Mouse (Mus musculus) hindbrain, embryonic 15.5 days (tissue): Measurements from ENCODE around the gene Msmp. TPM values are rescaled to one million over a fixed set of nuclear protein-coding genes. Genes with fewer than 3 reads are reported as not detected.

ENCODE experiments used
- ATAC-seq: fragments of 200-750 bp; cut with Nextera tagmentation; 2 replicates; pipeline ENCODE4 v1.8.0; 2017; ENCODE audit warnings: low read depth, moderate number of reproducible peaks, moderate TSS enrichment; ENCODE audit not compliant: low FRiP score
- H3K27ac ChIP-seq: fragments of 300-500 bp; sonication (generic); replicated peaks from 2 replicates; pipeline ENCODE4 v1.5.1; 2015; ENCODE audit warnings: mild to moderate bottlenecking, inconsistent platforms
- H3K27me3 ChIP-seq: fragments of 300-500 bp; sonication (generic); 2 replicates; pipeline ENCODE4 v1.6.1; 2015; ENCODE audit warnings: control low read depth, inconsistent platforms
- H3K36me3 ChIP-seq: fragments of 300-500 bp; sonication (generic); 2 replicates; pipeline ENCODE4 v1.6.1; 2015; ENCODE audit warnings: control low read depth, inconsistent platforms
- H3K4me1 ChIP-seq: fragments of 300-500 bp; sonication (generic); replicated peaks from 2 replicates; pipeline ENCODE4 v1.6.1; 2015; ENCODE audit warnings: control low read depth, inconsistent platforms
- H3K4me2 ChIP-seq: fragments of 300-500 bp; sonication (generic); 2 replicates; pipeline ENCODE4 v1.6.1; 2015; ENCODE audit warnings: moderate library complexity, mild to moderate bottlenecking, inconsistent platforms
- H3K4me3 ChIP-seq: fragments of 300-500 bp; sonication (generic); 2 replicates; pipeline ENCODE4 v1.5.1; 2015; ENCODE audit warnings: mild to moderate bottlenecking, inconsistent platforms
- H3K9ac ChIP-seq: fragments of 300-500 bp; sonication (generic); 2 replicates; pipeline ENCODE4 v1.6.1; 2015; ENCODE audit warnings: inconsistent platforms
- H3K9me3 ChIP-seq: fragments of 300-500 bp; sonication (generic); 2 replicates; pipeline ENCODE4 v1.6.1; 2016; ENCODE audit warnings: control low read depth, inconsistent platforms
- WGBS: fragments of 180-500 bp; shearing (Covaris S2); methylation state at CpG from one replicate; pipeline ENCODE4 v1.1.7; 2015; 5-methylcytosine and 5-hydroxymethylcytosine counted together
- polyA plus RNA-seq: library from polyadenylated mRNA; unstranded; fragments of >200 nt; fragmentation: Nextera tagmentation; extraction: Ambion mirVana; gene quantifications from 2 replicates; pipeline ENCODE4 v1.2.1, GENCODE M21; 2015

The Msmp gene
- polyA plus RNA-seq, result 1.2 and 1.6 TPM in 2 replicates

DNA sequence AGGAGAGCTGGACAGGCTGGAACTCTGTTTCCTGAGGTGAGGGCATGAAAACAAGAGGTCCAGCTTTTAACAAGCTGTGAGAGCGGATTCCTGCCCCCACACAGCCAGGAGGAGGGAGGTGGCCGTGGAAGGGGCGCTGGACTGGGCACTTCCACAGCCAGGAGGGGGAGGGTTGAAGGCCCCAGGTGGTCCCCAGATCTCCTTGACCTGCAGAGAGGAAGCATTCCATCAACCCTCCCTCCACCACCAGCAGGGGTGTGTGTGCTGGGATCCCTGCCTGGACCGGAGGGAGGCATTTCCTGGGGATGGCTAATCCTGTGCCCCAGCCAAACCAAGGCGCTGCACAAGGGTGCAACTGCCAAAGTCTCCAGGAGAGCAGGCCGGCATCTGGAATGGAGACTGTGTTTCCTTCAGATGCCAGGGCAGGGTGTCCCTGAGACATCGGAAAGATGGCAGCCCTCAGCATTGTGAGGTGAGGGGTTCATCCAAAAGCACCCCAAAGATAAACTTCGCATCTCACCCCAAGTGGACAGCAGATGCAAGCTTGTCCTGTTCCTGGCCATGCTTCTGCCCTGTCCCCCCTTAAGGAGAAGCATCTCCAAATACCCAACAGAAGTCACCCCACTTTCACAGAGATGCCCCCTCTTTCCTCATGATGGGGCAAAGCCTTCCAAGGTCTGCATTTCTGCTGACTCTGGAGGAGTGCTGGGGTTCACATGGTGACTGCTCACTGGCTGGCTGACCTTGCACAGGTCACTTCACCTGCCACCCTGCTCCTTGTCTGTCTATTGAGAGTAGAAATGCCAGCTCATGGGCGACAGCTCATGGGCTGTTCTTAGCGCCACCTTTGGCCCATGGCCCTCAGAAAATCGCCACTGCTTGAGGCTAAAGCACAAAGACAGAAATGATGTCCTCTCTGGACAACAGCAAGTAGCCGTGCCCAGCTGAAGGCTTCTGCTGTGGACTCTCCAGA lies at the start of gene Msmp:
Gene Msmp (minus strand): TSS at position 51 of the 973 bp plus-strand sequence.
- H3K27me3 ChIP-seq, result no peaks in the 10 kb centered on the region
- WGBS, result 68% methylated on average over 12 of the region's 12 CpGs
- H3K4me1 ChIP-seq, result peaks cover 7% of the 10 kb centered on the region
- no peak within 1 kb of the TSS for H3K4me2 ChIP-seq
- H3K9ac ChIP-seq, result no peak within 1 kb of the TSS
- no peak for ATAC-seq
- no peak within 1 kb of the TSS for H3K4me3 ChIP-seq
- no peak within 1 kb of the TSS for H3K27ac ChIP-seq
- H3K9me3 ChIP-seq, result no peaks in the 10 kb centered on the region
- H3K36me3 ChIP-seq, result peaks cover 39% of the 10 kb centered on the region

DNA sequence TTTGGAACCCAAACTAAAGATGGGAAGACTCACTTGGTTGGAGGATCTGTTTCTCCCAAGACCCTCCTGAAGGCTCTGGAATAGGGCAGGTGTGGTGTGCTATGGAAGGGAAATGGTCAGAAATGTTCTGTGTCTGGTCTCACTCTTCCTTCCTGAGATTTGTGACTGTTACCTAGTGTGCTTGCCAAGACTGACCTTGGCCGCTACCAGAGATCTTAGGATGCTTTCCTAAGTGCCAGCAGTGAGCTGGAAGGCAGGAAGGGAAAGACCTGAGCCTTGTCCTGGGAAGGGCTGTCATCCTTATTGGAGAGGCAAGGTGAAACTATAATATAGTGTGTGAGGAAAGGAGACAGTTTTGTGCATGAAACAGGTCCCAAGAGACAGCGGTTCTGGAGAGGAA lies 49.4 kb upstream of the Msmp start:
- H3K9ac ChIP-seq, result no peak overlapping the region
- 95% methylated on average over 2 of the region's 2 CpGs for WGBS
- H3K9me3 ChIP-seq, result no peaks in the 10 kb centered on the region
- peak overlapping the region; percentile 98 for H3K4me2 ChIP-seq
- H3K4me1 ChIP-seq, result peaks cover 49% of the 10 kb centered on the region
- no peak overlapping the region for H3K27ac ChIP-seq
- ATAC-seq, result no peak
- no peak overlapping the region for H3K4me3 ChIP-seq
- no peaks in the 10 kb centered on the region for H3K36me3 ChIP-seq
- H3K27me3 ChIP-seq, result no peaks in the 10 kb centered on the region

DNA sequence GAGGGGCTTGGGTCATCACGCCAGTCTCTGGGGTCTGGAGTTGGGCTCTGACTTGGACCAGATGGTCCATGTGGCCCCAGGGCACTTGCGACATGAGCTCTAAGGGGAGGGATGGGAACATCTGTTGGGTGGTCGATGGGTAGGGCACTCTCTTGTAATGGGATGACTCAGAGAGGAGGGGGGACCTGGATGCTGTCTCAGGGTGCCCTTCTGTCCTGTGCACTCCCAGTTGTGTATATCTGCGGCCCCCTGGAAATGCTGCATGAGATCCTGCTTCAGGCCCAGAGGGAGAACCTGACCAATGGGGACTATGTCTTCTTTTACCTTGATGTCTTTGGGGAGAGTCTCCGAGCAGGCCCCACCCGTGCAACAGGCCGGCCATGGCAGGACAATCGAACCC lies 49.0 kb upstream of the Msmp start:
- no peaks in the 10 kb centered on the region for H3K9me3 ChIP-seq
- no peak overlapping the region for H3K9ac ChIP-seq

DNA sequence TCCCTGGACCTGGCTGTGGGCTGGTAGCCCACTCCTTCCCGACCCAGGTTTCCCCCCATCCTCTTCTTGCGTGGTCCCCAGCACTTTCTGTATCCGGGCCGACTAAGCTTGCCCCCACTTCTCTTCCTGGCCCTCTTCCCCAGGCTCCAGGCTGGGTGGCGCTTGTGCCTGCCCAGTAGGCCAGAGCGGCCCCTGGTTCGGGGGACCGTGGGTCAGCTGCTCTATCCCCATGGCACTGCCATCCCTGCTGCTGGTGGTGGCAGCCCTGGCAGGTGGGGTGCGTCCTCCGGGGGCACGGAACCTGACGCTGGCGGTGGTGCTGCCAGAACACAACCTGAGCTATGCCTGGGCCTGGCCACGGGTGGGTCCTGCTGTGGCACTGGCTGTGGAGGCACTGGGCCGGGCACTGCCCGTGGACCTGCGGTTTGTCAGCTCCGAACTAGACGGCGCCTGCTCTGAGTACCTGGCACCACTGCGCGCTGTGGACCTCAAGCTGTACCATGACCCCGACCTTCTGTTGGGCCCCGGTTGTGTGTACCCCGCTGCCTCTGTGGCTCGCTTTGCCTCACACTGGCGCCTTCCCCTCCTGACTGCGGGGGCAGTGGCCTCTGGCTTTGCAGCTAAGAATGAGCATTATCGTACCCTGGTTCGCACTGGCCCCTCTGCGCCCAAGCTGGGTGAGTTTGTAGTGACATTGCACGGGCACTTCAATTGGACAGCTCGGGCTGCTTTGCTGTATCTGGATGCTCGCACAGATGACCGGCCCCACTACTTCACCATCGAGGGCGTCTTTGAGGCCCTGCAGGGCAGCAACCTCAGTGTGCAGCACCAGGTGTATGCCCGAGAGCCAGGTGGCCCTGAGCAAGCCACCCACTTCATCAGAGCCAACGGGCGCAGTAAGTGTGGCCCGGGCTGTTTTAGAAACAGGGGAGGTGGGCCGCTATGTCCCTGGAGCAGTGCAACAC lies 47.9 kb upstream of the Msmp start:
- Histone ChIP-seq H3K9ac (peak overlapping the region; percentile 92), H3K4me3 (peak overlapping the region; percentile 70), H3K4me2 (peak overlapping the region; percentile 98), H3K27ac (peak overlapping the region; percentile 84), H3K9me3 (no peaks in the 10 kb centered on the region), H3K36me3 (no peaks in the 10 kb centered on the region), H3K4me1 (peaks cover 49% of the 10 kb centered on the region), H3K27me3 (no peaks in the 10 kb centered on the region)
- 45% methylated on average over 42 of the region's 42 CpGs for WGBS
- ATAC-seq, result 0 out of 2 replicates have a peak, but pooled peaks have one; percentile 17

More for the DNA sequence above, 49.0 kb upstream of the Msmp start:
- Histone ChIP-seq H3K4me3 (no peak overlapping the region), H3K36me3 (no peaks in the 10 kb centered on the region), H3K27ac (no peak overlapping the region), H3K4me2 (peak overlapping the region; percentile 98; the same call in 1 of the 2 replicates), H3K27me3 (no peaks in the 10 kb centered on the region), H3K4me1 (peaks cover 49% of the 10 kb centered on the region)
- no peak for ATAC-seq
- 72% methylated on average over 8 of the region's 8 CpGs for WGBS

DNA sequence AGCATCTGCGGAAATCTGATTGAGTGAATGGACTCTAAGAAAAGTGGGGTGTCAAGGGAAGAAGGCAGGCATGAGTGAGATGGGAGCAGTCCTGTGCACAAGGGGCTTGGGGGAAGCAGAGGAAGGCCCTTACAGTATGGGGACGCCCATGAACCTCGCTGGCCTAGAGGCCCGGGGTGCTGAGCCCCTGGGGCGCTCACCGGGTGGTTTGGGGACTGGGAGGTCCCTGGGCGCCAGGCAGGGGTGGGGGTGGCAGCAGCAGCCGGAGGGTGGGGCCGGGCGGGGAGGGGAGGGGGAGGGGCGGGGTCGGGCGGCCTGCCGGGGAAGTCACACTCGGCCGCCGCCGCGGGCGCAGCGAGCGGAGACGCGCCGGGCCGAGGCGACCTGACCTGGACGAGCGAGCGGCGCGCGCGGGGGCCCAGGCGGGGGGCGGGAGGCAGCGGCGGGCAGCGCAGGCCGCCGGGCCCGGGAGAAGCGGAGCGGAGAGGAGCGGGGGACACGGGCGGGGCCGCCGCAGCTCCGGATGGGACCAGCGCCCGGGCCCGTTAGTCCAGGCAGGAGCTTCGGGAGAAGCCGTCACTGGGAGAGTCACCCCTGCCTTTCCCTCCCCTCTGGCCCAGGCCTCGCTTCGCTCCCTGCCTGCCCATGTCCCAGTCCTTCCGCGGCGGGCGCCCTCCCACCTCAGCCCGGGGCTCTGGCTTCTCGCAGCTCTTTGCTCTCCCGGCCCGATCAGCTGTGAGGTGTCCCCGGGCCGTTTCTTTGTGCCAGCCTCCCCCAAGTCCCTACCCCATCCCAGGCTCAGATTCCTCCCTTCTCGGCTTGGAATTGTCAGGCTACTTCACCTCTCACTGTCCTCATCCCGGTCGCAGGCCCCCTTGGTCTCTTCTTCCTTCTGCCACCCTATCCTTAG lies 47.0 kb upstream of the Msmp start, which contains the start of gene Npr2:
Gene Npr2 (plus strand): TSS at position 890 of the 910 bp plus-strand sequence.
- Histone ChIP-seq H3K4me3 (peak within 1 kb of the TSS; percentile 70), H3K36me3 (no peaks in the 10 kb centered on the region), H3K4me2 (peak within 1 kb of the TSS; percentile 98), H3K4me1 (peaks cover 49% of the 10 kb centered on the region), H3K9me3 (no peaks in the 10 kb centered on the region), H3K27ac (peak within 1 kb of the TSS; percentile 84), H3K9ac (peak within 1 kb of the TSS; percentile 92), H3K27me3 (no peaks in the 10 kb centered on the region)
- under 1% methylated on average over 46 of the region's 70 CpGs for WGBS
- ATAC-seq, result peak; percentile 45

DNA sequence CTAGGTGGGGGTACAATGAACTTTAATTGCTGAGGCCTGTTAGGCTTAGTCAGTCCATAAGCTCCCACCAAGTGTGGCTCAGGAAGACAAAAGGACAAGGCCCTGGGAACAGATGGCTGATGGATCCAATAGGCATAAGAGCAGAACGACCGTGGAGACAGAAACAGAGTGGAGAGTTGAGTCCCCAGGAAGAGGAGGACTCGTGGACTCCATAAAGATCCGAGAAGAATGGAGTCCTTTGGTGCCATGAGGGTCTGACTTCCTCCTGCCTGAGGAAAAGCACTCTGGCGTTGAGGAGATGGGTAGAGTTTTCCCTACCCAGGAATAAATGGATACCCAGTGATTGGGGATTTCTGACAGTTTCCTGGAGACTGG lies 46.4 kb upstream of the Msmp start:
- Histone ChIP-seq H3K9me3 (no peaks in the 10 kb centered on the region), H3K9ac (peak overlapping the region; percentile 92), H3K4me1 (peaks cover 49% of the 10 kb centered on the region), H3K27me3 (no peaks in the 10 kb centered on the region), H3K4me2 (peak overlapping the region; percentile 98), H3K36me3 (no peaks in the 10 kb centered on the region), H3K27ac (peak overlapping the region; percentile 84), H3K4me3 (peak overlapping the region; percentile 70)
- ATAC-seq, result peak; percentile 35; the same call in 1 of the 2 replicates
- 12% methylated on average over 5 of the region's 5 CpGs for WGBS

DNA sequence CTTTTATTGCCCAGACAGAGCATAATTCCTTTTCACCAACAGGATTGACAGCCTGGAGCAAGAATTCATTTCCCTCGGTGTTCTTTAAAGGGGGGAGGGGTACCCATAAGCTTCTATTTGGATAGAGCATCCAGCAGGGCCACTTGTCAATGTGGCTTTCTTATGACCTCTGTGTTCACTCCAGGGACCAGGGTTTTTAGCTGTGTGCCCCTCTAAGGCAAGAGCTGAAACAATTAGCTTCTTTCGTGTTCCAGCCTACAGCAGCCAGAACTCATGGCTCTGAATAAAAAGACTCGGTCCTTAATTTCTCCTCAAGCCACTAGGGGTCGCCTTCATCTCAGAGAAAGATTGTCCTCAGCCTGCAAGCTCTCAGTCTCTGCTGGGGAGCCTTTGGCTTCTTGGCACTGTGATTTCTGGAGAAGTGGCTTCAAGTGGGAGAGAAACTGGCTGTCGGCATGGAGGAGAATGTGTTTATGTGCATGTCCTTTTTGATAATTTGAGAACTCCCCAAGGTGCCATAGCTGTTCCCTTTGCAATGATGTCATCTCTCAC lies 45.8 kb upstream of the Msmp start:
- Histone ChIP-seq H3K36me3 (no peaks in the 10 kb centered on the region), H3K27ac (peak overlapping the region; percentile 84), H3K4me2 (peak overlapping the region; percentile 98), H3K9me3 (0 out of 2 replicates have a peak, but pooled peaks cover 5% of the 10 kb centered on the region), H3K4me1 (peaks cover 49% of the 10 kb centered on the region), H3K4me3 (no peak overlapping the region), H3K27me3 (no peaks in the 10 kb centered on the region), H3K9ac (peak overlapping the region; percentile 26; the same call in 1 of the 2 replicates)
- under 1% methylated on average over 5 of the region's 5 CpGs for WGBS
- peak; percentile 70 for ATAC-seq

DNA sequence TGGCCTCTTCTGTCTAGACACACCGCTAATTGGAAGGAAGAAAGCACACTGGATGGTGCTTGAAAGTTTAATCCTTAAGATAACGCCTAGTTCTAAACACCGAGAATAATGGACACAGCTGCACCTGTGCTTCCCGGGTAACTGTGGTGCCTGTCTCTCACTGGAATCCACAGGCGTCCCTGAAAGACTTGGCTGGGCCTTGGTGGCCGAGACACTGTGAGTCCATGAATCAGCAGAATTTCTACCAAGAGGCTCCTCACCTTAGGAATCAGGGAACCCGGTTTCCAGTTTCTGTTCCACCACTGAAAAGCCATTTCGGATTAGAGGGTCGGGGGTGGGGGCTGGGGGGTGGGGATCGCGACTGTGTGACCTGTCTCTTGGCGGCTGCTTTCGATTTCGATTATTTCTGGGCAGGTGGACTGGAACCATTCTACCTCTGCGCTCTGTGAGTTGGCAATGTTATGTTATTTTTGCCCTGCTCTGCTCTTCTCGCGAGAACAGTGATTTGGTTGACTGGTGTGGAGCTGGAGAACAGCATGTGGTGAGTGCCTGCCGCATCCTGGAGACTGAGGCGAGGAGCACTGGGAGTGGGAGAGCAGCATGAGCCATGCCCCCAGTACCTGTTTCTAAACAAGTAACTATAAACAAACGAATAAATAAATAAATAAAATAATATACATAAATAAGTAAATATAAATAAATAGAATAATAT lies 45.0 kb upstream of the Msmp start:
- WGBS, result 41% methylated on average over 20 of the region's 20 CpGs
- Histone ChIP-seq H3K9me3 (0 out of 2 replicates have a peak, but pooled peaks cover 6% of the 10 kb centered on the region), H3K4me3 (no peak overlapping the region), H3K4me2 (peak overlapping the region; percentile 38), H3K9ac (no peak overlapping the region), H3K36me3 (no peaks in the 10 kb centered on the region), H3K27me3 (no peaks in the 10 kb centered on the region), H3K27ac (no peak overlapping the region), H3K4me1 (peaks cover 49% of the 10 kb centered on the region)
- ATAC-seq, result no peak

DNA sequence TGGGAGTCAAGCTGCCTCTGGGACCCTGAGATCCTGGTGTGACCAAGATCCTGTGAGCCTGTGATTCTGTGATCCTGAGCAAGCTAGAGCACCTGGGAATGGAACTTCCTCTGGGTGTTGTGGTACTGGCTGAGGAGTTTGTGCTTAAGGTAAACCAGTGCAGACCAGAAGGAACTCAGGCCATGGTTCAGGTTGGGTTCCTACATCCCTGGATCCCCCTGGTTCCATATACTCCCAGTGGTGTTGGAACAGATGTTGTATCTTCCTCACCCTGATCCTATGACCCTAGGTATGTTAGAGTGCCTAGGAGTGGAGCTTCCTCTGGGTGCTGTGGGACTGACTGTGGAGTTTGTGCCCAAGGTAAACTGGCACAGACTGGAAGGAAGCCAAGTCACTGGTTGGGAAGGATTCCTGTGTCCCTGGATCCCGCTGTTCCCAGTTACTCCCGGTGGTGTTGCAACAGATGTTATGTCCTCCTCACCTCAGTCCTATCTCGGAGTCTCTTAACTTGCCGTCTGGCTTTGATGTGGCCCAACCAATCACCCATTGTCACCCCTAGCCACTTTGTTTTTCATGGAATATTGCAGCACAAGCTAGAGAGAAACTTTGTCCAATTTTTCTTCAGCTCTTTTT lies 36.0 kb upstream of the Msmp start:
- Histone ChIP-seq H3K4me3 (no peak overlapping the region), H3K27me3 (no peaks in the 10 kb centered on the region), H3K36me3 (no peaks in the 10 kb centered on the region), H3K27ac (no peak overlapping the region), H3K4me2 (no peak overlapping the region), H3K9ac (no peak overlapping the region), H3K4me1 (no peaks in the 10 kb centered on the region), H3K9me3 (0 out of 2 replicates have a peak, but pooled peaks cover 2% of the 10 kb centered on the region)
- 90% methylated on average over 4 of the region's 4 CpGs for WGBS
- ATAC-seq, result no peak
